Mouse (Mus musculus): ENCODE measurements around the gene Camp. TPM values are rescaled to one million over a fixed set of nuclear protein-coding genes. Genes with fewer than 3 reads are reported as not detected.
"Not testable (repeated sequence)": the region's sequence is repeated elsewhere in the genome, so short reads cannot be mapped to it uniquely, and the experiment has no call there.

Gene Camp
- total RNA-seq, 1 experiment: not detected

- no peak for TF ChIP-seq HCFC1 (IDR thresholded peaks at IDR 0.05; ENCODE audit: borderline replicate concordance, insufficient read depth, low read length)
- no peak overlapping the region for H3K4me3 ChIP-seq (ENCODE audit: insufficient read depth in 1 of 2, low read depth in 1 of 2, low read length in 2 of 2, poor library complexity in 1 of 2, severe bottlenecking in 1 of 2)
- no peaks in the 10 kb centered on the region for H3K4me1 ChIP-seq (ENCODE audit: control insufficient read depth in 2 of 2, insufficient read depth in 2 of 2, low read length in 2 of 2, poor library complexity in 1 of 2)
- in situ Hi-C loops (cut with MboI; ENCODE audit: low sequenced_read_pairs in 2 of 2, unreplicated experiment in 2 of 2): no loop called here
- DNase-seq (ENCODE audit: low read depth, low spot score): no peak
- H3K9me3 ChIP-seq (ENCODE audit: control insufficient read depth, insufficient read depth, low read depth, low read length): no peaks in the 10 kb centered on the region
- H3K27ac ChIP-seq (ENCODE audit: insufficient read depth, low read depth, low read length, poor library complexity, severe bottlenecking): no peak overlapping the region
- no peaks in the 10 kb centered on the region for H3K36me3 ChIP-seq (ENCODE audit: control insufficient read depth, insufficient read depth, low read length, poor library complexity, severe bottlenecking)
- H3K9ac ChIP-seq (ENCODE audit: insufficient read depth, low read depth, low read length, poor library complexity, severe bottlenecking): no peak overlapping the region
These were observed 42.6 kb downstream of the Camp start for GRCm38 (mm10) chr9:109806695-109807293.

GRCm38 (mm10) chr9:109806260-109806659, 43.2 kb downstream of the Camp start:
- no peaks in the 10 kb centered on the region for H3K4me1 ChIP-seq (ENCODE audit: control insufficient read depth in 2 of 2, insufficient read depth in 2 of 2, low read length in 2 of 2, poor library complexity in 1 of 2)
- in situ Hi-C loops (cut with MboI; ENCODE audit: low sequenced_read_pairs in 2 of 2, unreplicated experiment in 2 of 2): no loop called here
- H3K36me3 ChIP-seq (ENCODE audit: control insufficient read depth, insufficient read depth, low read length, poor library complexity, severe bottlenecking): no peaks in the 10 kb centered on the region
- DNase-seq (ENCODE audit: low read depth, low spot score): no peak
- no peak overlapping the region for H3K4me3 ChIP-seq (ENCODE audit: insufficient read depth in 1 of 2, low read depth in 1 of 2, low read length in 2 of 2, poor library complexity in 1 of 2, severe bottlenecking in 1 of 2)
- H3K27ac ChIP-seq (ENCODE audit: insufficient read depth, low read depth, low read length, poor library complexity, severe bottlenecking): no peak overlapping the region
- no peak for TF ChIP-seq MAFK (IDR thresholded peaks at IDR 0.05; ENCODE audit: insufficient read depth, low read depth, low read length)
- TF ChIP-seq ZC3H11A (IDR thresholded peaks at IDR 0.05; ENCODE audit: borderline replicate concordance, low read depth, low read length): no peak
- no peak for TF ChIP-seq ZNF384 (IDR thresholded peaks at IDR 0.05; ENCODE audit: low read depth, low read length)
- H3K9ac ChIP-seq (ENCODE audit: insufficient read depth, low read depth, low read length, poor library complexity, severe bottlenecking): no peak overlapping the region
- H3K9me3 ChIP-seq (ENCODE audit: control insufficient read depth, insufficient read depth, low read depth, low read length): no peaks in the 10 kb centered on the region

- H3K4me3 ChIP-seq (ENCODE audit: insufficient read depth in 1 of 2, low read depth in 1 of 2, low read length in 2 of 2, poor library complexity in 1 of 2, severe bottlenecking in 1 of 2); H3K9me3 ChIP-seq (ENCODE audit: control insufficient read depth, insufficient read depth, low read depth, low read length); H3K9ac ChIP-seq (ENCODE audit: insufficient read depth, low read depth, low read length, poor library complexity, severe bottlenecking); H3K27ac ChIP-seq (ENCODE audit: insufficient read depth, low read depth, low read length, poor library complexity, severe bottlenecking); H3K36me3 ChIP-seq (ENCODE audit: control insufficient read depth, insufficient read depth, low read length, poor library complexity, severe bottlenecking); in situ Hi-C loops (cut with MboI; ENCODE audit: low sequenced_read_pairs in 2 of 2, unreplicated experiment in 2 of 2); DNase-seq (ENCODE audit: low read depth, low spot score); H3K4me1 ChIP-seq (ENCODE audit: control insufficient read depth in 2 of 2, insufficient read depth in 2 of 2, low read length in 2 of 2, poor library complexity in 1 of 2): not testable (repeated sequence)
These were observed 43.8 kb downstream of the Camp start for GRCm38 (mm10) chr9:109805596-109805995.

- Histone ChIP-seq H3K9ac (ENCODE audit: insufficient read depth, low read depth, low read length, poor library complexity, severe bottlenecking) (no peak overlapping the region), H3K4me3 (ENCODE audit: insufficient read depth in 1 of 2, low read depth in 1 of 2, low read length in 2 of 2, poor library complexity in 1 of 2, severe bottlenecking in 1 of 2) (no peak overlapping the region), H3K9me3 (ENCODE audit: control insufficient read depth, insufficient read depth, low read depth, low read length) (no peaks in the 10 kb centered on the region), H3K4me1 (ENCODE audit: control insufficient read depth in 2 of 2, insufficient read depth in 2 of 2, low read length in 2 of 2, poor library complexity in 1 of 2) (no peaks in the 10 kb centered on the region), H3K36me3 (ENCODE audit: control insufficient read depth, insufficient read depth, low read length, poor library complexity, severe bottlenecking) (no peaks in the 10 kb centered on the region), H3K27ac (ENCODE audit: insufficient read depth, low read depth, low read length, poor library complexity, severe bottlenecking) (no peak overlapping the region)
- DNase-seq (ENCODE audit: low read depth, low spot score): peak; percentile 60
- in situ Hi-C loops (cut with MboI; ENCODE audit: low sequenced_read_pairs in 2 of 2, unreplicated experiment in 2 of 2): no loop called here
- TF ChIP-seq MAFK (IDR thresholded peaks at IDR 0.05; ENCODE audit: insufficient read depth, low read depth, low read length) (no peak), ZC3H11A (IDR thresholded peaks at IDR 0.05; ENCODE audit: borderline replicate concordance, low read depth, low read length) (peak; percentile 57; the same call in 1 of the 2 replicates)
These were observed 51.4 kb downstream of the Camp start for GRCm38 (mm10) chr9:109798051-109798450.

Other genes starting within 250 kb of the Camp start
- gene Fbxw24, start 223.6 kb downstream of the Camp start, total RNA-seq (2012; rRNA removed): not detected in 2 replicates
- not detected in 2 replicates for gene Fbxw25, start 185.0 kb downstream of the Camp start, total RNA-seq (2012; rRNA removed)
- gene Fbxw18, start 146.9 kb downstream of the Camp start, total RNA-seq (2012; rRNA removed): not detected in 2 replicates
- gene Fbxw26, start 103.5 kb downstream of the Camp start, total RNA-seq (2012; rRNA removed): not detected in 2 replicates
- not detected in 2 replicates for gene Fbxw27, start 58.9 kb downstream of the Camp start, total RNA-seq (2012; rRNA removed)
- 0.31 TPM in 1 of 2 replicates, not detected in the other for gene Spink8, start 37.3 kb downstream of the Camp start, total RNA-seq (2012; rRNA removed)
- 37.7 and 46.5 TPM in 2 replicates for gene Nme6, start 16.9 kb downstream of the Camp start, total RNA-seq (2012; rRNA removed)
- 48.5 and 58.3 TPM in 2 replicates for gene Cdc25a, start 26.0 kb upstream of the Camp start, total RNA-seq (2012; rRNA removed)
- 56.7 and 61.4 TPM in 2 replicates for gene Map4, start 81.8 kb upstream of the Camp start, total RNA-seq (2012; rRNA removed)

Measured in ES-E14 (cell line).